Mouse (Mus musculus): ENCODE data around the gene Hist1h2ba.

Gene Hist1h2ba

DNA sequence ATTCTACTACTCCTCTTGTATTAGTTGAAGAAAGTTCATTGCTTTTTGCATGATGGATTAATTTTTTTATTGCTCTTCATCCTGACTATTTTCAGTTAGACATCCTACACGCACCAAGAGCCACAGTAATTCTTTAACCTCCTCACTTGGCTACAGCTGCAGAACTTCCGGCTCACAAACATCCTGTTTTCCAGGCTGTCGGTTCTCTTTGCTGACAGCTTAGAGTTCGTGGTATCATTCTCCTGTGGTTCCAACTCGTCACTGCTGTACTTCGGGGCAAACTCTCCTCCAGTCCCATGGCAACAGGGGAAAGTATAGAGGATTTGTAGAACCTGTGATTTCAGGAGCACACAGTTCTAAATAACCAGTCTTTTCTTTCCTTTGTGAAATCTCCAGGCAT is 35.7 kb downstream of the Hist1h2ba start:
- DNase-seq: peak in 1 of 2 experiments; percentile 9

DNA sequence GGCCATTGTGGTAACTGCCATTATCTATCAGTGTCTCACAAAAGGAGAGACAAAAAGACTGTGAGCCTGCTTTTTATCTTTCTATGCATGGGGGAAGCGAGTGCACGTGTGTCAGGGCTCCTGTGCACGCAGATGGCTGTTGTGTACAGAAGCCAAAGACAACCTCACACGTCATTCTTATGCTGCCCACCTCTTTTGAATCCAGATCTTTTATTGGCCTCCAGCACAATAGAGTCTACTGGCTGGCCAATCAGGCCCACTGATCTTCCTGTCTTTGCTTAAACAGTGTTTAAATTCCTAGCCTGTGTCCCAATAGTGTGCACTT is 40.7 kb downstream of the Hist1h2ba start:
- DNase-seq: no peak

DNA sequence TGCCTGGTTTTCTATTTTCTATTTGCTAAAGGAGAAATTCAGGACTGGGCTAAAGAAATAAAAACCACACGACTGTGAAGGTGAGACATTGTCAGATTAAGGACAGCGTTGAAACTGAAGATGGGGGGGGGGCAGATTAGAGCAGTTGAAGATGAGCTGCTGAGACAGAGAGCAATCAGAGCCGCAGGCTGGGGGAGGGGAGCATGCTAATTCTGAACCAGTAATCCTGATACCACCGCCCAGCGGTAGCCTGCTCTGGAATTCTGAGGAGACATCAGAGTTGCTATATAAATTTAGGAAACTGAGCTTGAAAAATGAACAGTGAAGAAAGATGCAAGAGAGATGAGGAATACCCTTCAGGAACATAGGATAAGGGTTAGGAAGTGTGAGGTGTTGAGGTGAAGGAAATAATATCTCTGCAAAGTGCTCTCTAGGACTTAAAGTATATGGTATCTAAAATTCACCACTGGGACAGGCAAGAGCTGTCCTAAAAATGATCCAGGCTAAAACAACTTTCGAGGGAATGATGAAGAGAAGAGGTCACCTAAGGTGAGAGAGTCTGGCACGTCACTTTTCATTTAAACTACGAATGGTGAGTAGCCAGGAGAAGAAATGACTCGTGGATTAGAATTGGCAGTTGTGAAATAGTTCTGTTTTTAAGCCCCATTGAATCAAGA is 41.2 kb downstream of the Hist1h2ba start:
- no peak for DNase-seq

DNA sequence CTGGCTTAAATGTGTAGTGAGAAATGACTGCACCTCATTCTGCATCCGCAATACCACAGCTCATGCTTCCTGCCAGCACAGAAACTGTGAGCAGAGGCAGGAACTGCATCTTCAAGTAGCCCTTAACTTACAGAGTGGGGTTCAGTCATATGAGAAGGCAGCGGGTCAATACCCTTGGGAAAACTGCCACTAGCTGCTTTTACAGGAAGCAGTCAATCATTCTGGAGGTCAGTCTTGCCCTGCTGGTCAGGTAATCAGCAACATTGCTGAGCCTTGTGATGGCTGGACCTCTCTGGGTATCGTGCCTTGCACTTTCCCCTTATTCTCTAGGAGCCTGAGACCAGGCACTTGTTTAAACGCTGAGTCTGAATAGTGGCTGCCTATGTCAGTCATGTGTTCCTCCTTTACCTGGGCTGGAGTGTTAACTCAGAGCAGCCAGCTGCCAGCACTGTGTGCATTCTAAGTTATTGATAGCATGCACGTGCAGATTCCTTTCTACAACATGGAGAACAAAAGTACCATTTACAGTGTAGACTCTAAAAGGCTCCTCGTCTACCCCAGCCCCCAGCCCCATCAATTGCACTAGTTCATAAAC is 44.8 kb downstream of the Hist1h2ba start:
- DNase-seq: no peak

DNA sequence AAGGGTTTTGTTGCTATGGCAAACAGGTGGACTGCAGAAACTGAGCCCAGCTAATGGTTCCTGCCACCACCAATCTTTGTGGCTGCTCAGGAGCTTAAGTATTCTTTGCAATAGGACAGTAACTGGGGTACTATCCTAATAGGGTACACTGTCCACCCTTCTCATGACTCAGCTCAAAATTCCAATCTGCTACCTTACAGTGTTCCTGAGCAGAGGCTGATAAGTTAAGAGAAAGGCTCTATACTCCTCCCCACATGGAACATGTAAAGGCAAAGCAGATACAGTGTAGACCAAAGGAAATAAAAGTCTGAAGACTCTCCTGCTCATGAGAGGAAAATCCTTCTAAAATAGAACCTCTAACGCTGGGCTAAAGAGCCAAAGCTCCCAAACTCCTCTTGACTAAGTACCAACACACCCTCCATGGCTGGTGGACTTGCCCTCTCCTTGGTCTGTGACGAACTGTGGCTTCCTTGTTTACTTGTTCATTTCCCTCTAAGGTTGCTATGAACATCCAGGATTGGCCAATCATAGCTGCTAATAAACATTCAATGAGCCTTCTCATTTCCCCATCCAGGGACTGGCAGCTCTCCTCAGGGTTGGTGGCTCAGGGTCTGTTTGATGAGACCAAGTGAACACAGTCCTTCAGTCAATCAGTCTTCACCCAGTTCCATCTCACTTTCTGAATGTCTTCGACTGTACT is 46.8 kb downstream of the Hist1h2ba start:
- no peak for DNase-seq

DNA sequence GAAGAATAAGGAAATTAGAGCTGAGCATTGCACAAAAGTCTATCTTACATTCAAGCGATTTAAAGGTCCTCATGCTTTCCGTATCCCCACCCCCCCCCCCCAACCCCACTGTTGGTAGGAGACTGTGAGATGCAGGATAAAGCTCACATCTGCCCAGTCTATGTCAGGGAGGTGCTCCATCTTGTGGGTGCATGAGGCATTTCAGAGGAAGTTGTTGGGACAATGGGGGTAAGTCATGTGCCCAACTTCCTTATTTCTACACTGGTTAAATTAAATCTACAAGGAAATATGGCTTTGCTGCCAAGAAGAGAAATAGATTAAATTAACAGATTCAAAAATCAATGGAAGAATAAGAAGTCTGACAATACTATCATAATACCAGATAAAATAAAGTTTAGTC is 48.4 kb downstream of the Hist1h2ba start:
- peak in 1 of 2 experiments; percentile 6 for DNase-seq

Measured in thymus, adult 18-20 months (tissue).